Mouse (Mus musculus) stomach, embryonic 14.5 days (tissue): ENCODE data around the gene Tsc22d3. TPM values are rescaled to one million over a fixed set of nuclear protein-coding genes. Genes with fewer than 3 reads are reported as not detected.
"Not testable (repeated sequence)": the region's sequence is repeated elsewhere in the genome, so short reads cannot be mapped to it uniquely, and the experiment has no call there.

Experiments
- ATAC-seq: fragments of 200-750 bp; cut with Nextera tagmentation; 2 replicates; pipeline ENCODE4 v1.8.0; 2017; ENCODE audit warnings: low read depth, moderate TSS enrichment; ENCODE audit not compliant: insufficient number of reproducible peaks, insufficient read depth, low FRiP score
- H3K27ac ChIP-seq: fragments of 300-500 bp; sonication (generic); 2 replicates; pipeline ENCODE4 v1.5.1; 2014; ENCODE audit warnings: mild to moderate bottlenecking, low read length, moderate library complexity, mixed read lengths
- H3K27me3 ChIP-seq: fragments of 300-500 bp; sonication (generic); 2 replicates; pipeline ENCODE4 v1.6.1; 2014; ENCODE audit warnings: low read length, control low read depth, mixed read lengths; ENCODE audit not compliant: control insufficient read depth, insufficient read depth
- H3K36me3 ChIP-seq: fragments of 300-500 bp; sonication (generic); 2 replicates; pipeline ENCODE4 v1.6.1; 2014; ENCODE audit warnings: mild to moderate bottlenecking, control low read depth, low read length, moderate library complexity, mixed read lengths; ENCODE audit not compliant: control insufficient read depth, insufficient read depth
- H3K4me1 ChIP-seq: fragments of 300-500 bp; sonication (generic); 2 replicates; pipeline ENCODE4 v1.6.1; 2014; ENCODE audit warnings: low read length, control low read depth, mixed read lengths; ENCODE audit not compliant: control insufficient read depth, insufficient read depth
- H3K4me2 ChIP-seq: fragments of 300-500 bp; sonication (generic); replicated peaks from 2 replicates; pipeline ENCODE4 v1.6.1; 2014; ENCODE audit warnings: low read depth, low read length, control low read depth
- H3K4me3 ChIP-seq: fragments of 300-500 bp; sonication (generic); 2 replicates; pipeline ENCODE4 v1.5.1; 2014; ENCODE audit warnings: low read depth, low read length, control low read depth
- H3K9ac ChIP-seq: fragments of 300-500 bp; sonication (generic); replicated peaks from 2 replicates; pipeline ENCODE4 v1.6.1; 2014; ENCODE audit warnings: low read depth, mild to moderate bottlenecking, control low read depth, low read length, moderate library complexity, mixed read lengths
- H3K9me3 ChIP-seq: fragments of 300-500 bp; sonication (generic); 2 replicates; pipeline ENCODE4 v1.6.1; 2016; ENCODE audit warnings: low read depth, low read length, control low read depth; ENCODE audit not compliant: control insufficient read depth
- WGBS: fragments of 180-500 bp; shearing (Covaris S2); extraction: QIAGEN DNeasy Blood & Tissue Kit; methylation state at CpG from one replicate; pipeline ENCODE4 v1.1.7; 2014; 5-methylcytosine and 5-hydroxymethylcytosine counted together
- polyA plus RNA-seq: library from polyadenylated mRNA; unstranded; fragments of >200 nt; fragmentation: Nextera tagmentation; extraction: Ambion mirVana; gene quantifications from 2 replicates; pipeline ENCODE4 v1.2.1, GENCODE M21; 2014

The Tsc22d3 gene
- polyA plus RNA-seq, 1 experiment from 2014 or later: 77.9 TPM

DNA sequence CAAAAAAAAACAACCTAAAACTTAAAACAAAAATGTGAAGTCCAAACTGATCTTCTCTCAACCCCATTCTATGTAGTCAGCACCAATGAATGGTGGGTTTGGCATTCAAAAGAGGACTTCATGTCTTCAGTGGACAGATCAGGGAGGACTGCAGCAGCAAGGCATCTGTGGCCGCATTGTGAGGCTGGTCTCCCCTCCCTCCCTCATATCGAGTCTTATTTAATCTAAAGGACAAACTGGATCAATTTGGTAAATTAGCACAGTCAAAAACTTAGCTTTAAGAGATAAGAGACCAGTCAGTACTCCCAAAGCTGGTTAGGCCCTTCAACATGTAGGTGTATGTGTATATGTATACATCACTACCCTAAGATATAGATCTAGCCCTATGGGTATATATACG, 60.6 kb downstream of the Tsc22d3 start:
- H3K27me3 ChIP-seq: not testable (repeated sequence)
- 81% methylated on average over 3 of the region's 3 CpGs for WGBS

DNA sequence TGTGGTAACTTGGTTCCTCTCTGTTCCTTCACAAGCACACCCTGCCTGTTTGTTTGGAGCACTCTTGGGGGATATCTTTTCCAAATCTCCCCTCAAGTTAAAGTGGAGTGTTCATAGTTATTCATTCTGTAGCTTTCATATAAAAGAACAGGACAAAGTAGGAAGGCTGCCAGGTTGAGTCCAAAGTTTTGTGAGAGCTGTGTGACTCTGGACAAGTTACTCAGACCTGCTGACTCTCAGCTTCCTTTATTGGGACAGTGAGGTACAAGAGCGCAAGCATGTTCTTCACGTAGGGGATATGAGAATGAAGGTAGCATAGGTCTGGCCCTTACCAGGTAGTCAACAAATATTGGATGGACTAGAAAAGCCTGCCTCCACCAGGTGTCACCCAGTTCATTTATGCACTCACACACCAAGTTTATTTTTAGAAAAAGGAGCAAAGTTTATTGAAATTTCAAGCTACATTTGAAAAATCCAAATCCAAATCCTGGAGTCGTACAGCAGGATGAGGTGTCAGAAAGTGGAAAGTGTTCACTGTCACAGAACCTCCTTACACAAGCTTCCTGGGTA, 61.3 kb downstream of the Tsc22d3 start:
- no peak overlapping the region for H3K4me2 ChIP-seq
- no peak for ATAC-seq
- no peaks in the 10 kb centered on the region for H3K36me3 ChIP-seq
- no peaks in the 10 kb centered on the region for H3K27me3 ChIP-seq
- no peaks in the 10 kb centered on the region; the same call in 1 of the 2 replicates for H3K4me1 ChIP-seq
- no peaks in the 10 kb centered on the region for H3K9me3 ChIP-seq
- H3K4me3 ChIP-seq: no peak overlapping the region
- 82% methylated on average over 3 of the region's 3 CpGs for WGBS
- H3K27ac ChIP-seq: no peak overlapping the region
- no peak overlapping the region for H3K9ac ChIP-seq

More for the DNA sequence above, 60.6 kb downstream of the Tsc22d3 start:
- not testable (repeated sequence) for H3K9ac ChIP-seq, H3K27ac ChIP-seq, H3K4me3 ChIP-seq, H3K4me1 ChIP-seq, H3K4me2 ChIP-seq, H3K9me3 ChIP-seq, H3K36me3 ChIP-seq, ATAC-seq

DNA sequence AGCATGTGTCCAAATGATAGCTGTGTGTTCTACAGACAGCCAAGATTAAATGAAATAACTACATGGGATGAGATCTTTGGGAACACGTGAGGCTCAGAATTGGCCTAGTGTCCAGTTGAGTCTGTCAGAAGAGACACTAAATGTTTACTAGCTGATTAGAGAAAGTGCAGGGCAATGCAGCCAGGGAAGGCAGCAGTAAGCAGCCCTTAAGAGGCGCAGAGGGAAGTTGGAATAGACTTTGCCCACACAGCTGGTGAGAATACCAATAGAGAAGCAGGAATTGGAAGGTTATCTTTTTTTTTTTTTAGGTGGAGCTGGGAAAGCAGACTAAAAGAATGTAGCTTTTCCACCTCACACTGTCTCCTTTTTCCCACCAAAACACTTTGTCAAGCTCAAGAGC, 61.8 kb downstream of the Tsc22d3 start:
- Histone ChIP-seq H3K4me1 (no peaks in the 10 kb centered on the region; the same call in 1 of the 2 replicates), H3K9ac (no peak overlapping the region), H3K36me3 (no peaks in the 10 kb centered on the region), H3K27ac (no peak overlapping the region), H3K9me3 (no peaks in the 10 kb centered on the region), H3K4me2 (no peak overlapping the region), H3K27me3 (no peaks in the 10 kb centered on the region), H3K4me3 (no peak overlapping the region)
- no peak for ATAC-seq
- WGBS: 77% methylated on average over 2 of the region's 2 CpGs

DNA sequence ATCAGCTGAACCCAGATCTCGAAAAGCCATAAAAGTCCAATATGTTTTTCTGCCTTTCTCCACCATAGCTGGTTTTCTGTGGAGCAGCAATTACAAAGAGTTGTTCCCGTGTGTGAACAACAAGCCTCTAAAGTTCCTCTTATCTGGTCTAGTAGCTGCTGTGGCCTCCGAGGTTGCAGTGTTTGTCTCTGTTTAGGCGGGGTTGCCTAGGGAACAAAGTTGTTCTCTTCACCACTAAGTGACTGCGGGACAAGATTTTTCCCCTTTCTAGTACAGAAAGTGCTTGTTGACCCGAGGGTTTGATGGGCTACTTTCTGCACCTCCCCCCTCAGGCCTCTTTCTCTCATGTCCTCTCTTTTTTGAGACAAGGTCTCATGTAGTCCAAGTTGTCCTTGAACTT, 62.8 kb downstream of the Tsc22d3 start:
- ATAC-seq: no peak
- Histone ChIP-seq H3K27ac (no peak overlapping the region), H3K4me2 (no peak overlapping the region), H3K36me3 (no peaks in the 10 kb centered on the region), H3K9me3 (no peaks in the 10 kb centered on the region), H3K4me3 (no peak overlapping the region), H3K4me1 (no peaks in the 10 kb centered on the region; the same call in 1 of the 2 replicates), H3K9ac (no peak overlapping the region), H3K27me3 (no peaks in the 10 kb centered on the region)
- 46% methylated on average over 6 of the region's 6 CpGs for WGBS

DNA sequence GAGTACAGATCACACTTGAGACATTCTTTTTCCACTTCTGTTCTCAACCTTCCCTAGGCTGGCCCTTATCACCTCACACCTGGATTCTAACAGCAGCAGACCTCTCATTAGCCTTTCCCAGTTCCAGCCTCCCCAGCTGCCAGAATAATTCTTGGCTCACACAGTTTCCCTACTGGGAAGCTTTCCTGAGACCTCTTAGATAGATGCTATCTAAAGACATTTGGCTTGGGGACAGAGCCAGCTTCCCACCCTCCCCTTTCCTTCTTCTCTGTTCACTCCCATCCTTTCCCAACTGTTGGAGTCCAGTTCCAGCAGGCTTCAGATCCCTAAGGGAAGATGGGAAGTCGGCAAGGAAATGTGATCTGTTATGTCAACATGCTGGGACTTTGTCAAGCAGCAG, 65.0 kb downstream of the Tsc22d3 start:
- no peaks in the 10 kb centered on the region for H3K36me3 ChIP-seq
- no peak for ATAC-seq
- H3K9ac ChIP-seq: no peak overlapping the region
- WGBS: 43% methylated on average over 1 of the region's 1 CpGs
- no peaks in the 10 kb centered on the region for H3K27me3 ChIP-seq
- no peak overlapping the region for H3K27ac ChIP-seq
- H3K4me1 ChIP-seq: no peaks in the 10 kb centered on the region
- no peaks in the 10 kb centered on the region for H3K9me3 ChIP-seq
- H3K4me3 ChIP-seq: no peak overlapping the region
- no peak overlapping the region for H3K4me2 ChIP-seq

DNA sequence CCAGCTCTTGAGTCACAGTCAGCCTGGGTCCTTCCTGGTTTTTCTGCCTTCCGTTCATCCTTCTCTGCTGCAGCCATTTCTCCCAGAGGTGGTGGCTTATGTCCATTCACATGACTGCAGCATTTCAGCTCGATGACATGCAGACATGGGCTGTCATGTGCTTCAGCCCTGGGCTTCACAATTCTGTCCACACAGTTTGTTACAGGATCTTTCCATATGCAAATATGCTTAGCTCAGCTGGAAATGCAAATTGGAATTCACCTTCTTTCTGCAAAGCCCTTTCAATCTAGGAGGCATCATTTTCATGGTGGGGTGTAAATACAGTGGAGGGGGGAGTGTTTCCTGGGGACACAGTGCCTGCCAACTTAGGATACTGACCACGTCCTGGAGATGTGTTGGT, 66.2 kb downstream of the Tsc22d3 start:
- H3K27ac ChIP-seq: no peak overlapping the region
- ATAC-seq: no peak
- no peak overlapping the region for H3K4me2 ChIP-seq
- no peaks in the 10 kb centered on the region for H3K27me3 ChIP-seq
- no peak overlapping the region for H3K9ac ChIP-seq
- 81% methylated on average over 3 of the region's 3 CpGs for WGBS
- no peaks in the 10 kb centered on the region for H3K9me3 ChIP-seq
- no peaks in the 10 kb centered on the region for H3K4me1 ChIP-seq
- H3K4me3 ChIP-seq: no peak overlapping the region
- H3K36me3 ChIP-seq: no peaks in the 10 kb centered on the region

DNA sequence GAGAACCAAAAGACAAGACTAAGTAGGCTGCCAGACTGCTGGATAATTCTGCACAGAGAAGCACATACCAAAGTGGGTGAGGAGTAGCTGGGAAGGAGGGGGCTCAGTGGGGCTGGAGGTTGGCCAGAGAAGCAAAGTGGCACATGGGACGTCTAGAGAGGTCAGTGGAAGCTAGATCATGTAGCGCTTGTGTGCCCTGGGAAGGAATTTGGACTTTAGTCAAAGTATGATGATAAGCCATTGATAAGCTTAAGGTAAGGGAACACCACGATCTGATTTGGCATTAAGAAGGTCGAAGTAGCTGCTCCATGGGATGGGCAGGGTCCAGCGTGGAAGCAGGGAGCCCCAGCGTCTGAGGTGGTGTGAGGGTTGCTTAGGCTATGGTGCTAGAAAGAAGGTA, 68.1 kb downstream of the Tsc22d3 start:
- Histone ChIP-seq H3K27ac (no peak overlapping the region), H3K36me3 (no peaks in the 10 kb centered on the region), H3K4me3 (no peak overlapping the region), H3K4me2 (no peak overlapping the region), H3K4me1 (no peaks in the 10 kb centered on the region), H3K27me3 (no peaks in the 10 kb centered on the region), H3K9ac (no peak overlapping the region), H3K9me3 (no peaks in the 10 kb centered on the region)
- ATAC-seq: no peak
- 78% methylated on average over 6 of the region's 6 CpGs for whole genome bisulfite sequencing

DNA sequence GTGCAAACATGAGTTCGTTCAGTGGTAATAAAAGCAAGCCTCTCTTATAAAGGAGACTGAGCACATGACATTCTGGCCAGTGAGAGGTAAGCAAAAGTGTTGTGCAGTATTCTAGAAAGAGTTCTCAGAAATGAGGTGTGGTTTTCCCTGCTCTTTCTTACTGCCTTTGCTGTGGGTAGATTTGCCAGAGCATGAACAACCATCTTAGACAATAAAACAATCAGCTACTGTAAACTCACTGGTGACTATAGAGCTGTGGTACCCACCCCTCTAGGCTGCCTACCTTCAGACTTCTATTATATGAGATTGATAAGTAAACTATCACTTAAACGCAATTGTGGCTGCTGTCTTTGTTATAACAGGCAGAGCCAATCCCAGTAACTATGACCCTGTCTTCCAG, 69.1 kb downstream of the Tsc22d3 start:
- WGBS: 66% methylated on average over 2 of the region's 2 CpGs
- no peaks in the 10 kb centered on the region for H3K4me1 ChIP-seq
- no peak for ATAC-seq

DNA sequence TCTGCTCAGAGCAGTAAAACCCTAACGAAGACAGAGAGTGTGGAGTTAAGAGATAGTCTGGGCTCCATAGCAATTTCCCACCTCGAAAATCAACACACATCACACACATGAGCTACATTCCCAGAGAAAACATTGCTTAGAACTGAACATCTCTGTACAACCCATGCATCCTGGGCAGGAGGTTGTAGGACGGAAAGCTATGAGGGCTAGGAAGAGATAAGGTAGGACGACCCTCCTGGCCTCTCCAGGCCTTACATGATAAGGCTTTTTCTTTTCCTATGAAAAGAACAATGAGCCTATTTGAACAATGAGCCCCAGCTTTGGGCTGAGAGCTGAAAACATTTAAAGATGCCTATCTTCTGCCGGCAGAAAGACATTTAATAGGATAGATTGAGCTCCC, 69.8 kb downstream of the Tsc22d3 start:
- no peak overlapping the region for H3K4me2 ChIP-seq
- no peaks in the 10 kb centered on the region for H3K27me3 ChIP-seq
- ATAC-seq: no peak
- no peaks in the 10 kb centered on the region for H3K36me3 ChIP-seq
- no peaks in the 10 kb centered on the region for H3K9me3 ChIP-seq
- H3K4me1 ChIP-seq: no peaks in the 10 kb centered on the region
- H3K27ac ChIP-seq: no peak overlapping the region
- H3K9ac ChIP-seq: no peak overlapping the region
- H3K4me3 ChIP-seq: no peak overlapping the region
- 79% methylated on average over 5 of the region's 5 CpGs for WGBS

More for the DNA sequence above, 69.1 kb downstream of the Tsc22d3 start:
- Histone ChIP-seq H3K9me3 (no peaks in the 10 kb centered on the region), H3K9ac (no peak overlapping the region), H3K4me2 (no peak overlapping the region), H3K27ac (no peak overlapping the region), H3K36me3 (no peaks in the 10 kb centered on the region), H3K27me3 (no peaks in the 10 kb centered on the region), H3K4me3 (no peak overlapping the region)
